Mouse (Mus musculus): ENCODE results near the gene Mmachc.

DNA sequence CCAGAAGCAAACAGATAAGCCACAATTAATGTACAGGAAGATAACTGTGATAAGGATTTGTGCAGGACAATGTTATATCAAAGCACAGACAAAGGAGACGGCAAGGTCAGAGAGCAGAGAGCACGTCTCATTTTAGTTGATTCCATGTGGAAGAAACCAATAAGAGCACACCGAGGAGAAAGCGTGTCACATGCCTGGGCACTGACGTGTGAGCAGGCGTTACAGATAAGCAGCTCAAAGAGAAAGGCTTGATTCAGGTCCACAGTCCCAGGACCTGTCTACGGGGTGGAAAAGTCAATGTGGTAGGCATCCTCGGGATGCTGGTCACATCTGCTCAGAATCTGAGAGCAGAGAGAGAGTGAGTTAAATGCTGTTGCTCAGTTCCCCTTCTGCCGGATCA is 22.9 kb upstream of the Mmachc start:
- TF ChIP-seq TCF12 (IDR thresholded peaks at IDR 0.05; ENCODE audit: insufficient read depth, poor library complexity, severe bottlenecking) (no peak), POLR2A (IDR thresholded peaks at IDR 0.05; ENCODE audit: insufficient read length, low read depth) (no peak), TCF3 (IDR thresholded peaks at IDR 0.05; ENCODE audit: insufficient read length, low read depth) (no peak), MYOG (IDR thresholded peaks at IDR 0.05; ENCODE audit: control insufficient read depth in 1 of 3, insufficient read depth in 1 of 3, insufficient read length in 2 of 3, low read depth in 2 of 3) (no peak), MYOD1 (IDR thresholded peaks at IDR 0.05; ENCODE audit: control insufficient read depth in 1 of 3, insufficient read length in 2 of 3, low read depth in 2 of 3) (no peak)
